ENCODE assay signal across 9 mouse cellular contexts in genomic region chr3:95053701-95054100, GRCm38 (mm10). TPM values are rescaled to one million over a fixed set of nuclear protein-coding genes. Genes with fewer than 3 reads are reported as not detected.
DNase-seq lines count a peak whose midpoint lies in the region; ATAC-seq and TF ChIP-seq lines count a peak whose summit lies in the region.
"Had no signal": no experiment of that assay in that cellular context is flagged by ENCODE, and none has a peak within 500 bp of the region (broad histone marks: within the 10 kb centered on the region; RNA-seq: fewer than 3 reads in every experiment).

No protein-coding gene starts in this region.

- no peak overlapping the region for H3K4me2 ChIP-seq in neural tube, embryonic 15.5 days
- H3K4me2 ChIP-seq in midbrain, postnatal 0 days (ENCODE audit: low read depth, low read length, poor library complexity, severe bottlenecking) = no peak overlapping the region

- 0 out of 2 replicates have a peak, but pooled peaks cover 4% of the 10 kb centered on the region for H3K4me1 ChIP-seq in neural tube, embryonic 15.5 days
- no peaks in the 10 kb centered on the region for H3K4me1 ChIP-seq in midbrain, postnatal 0 days (ENCODE audit: insufficient read depth, low read length)

- H3K4me3 ChIP-seq in neural tube, embryonic 15.5 days (replicated peaks) = no peak overlapping the region
- no peak overlapping the region for H3K4me3 ChIP-seq in midbrain, postnatal 0 days (ENCODE audit: low read depth, low read length)
- H3K4me3 ChIP-seq: stomach, embryonic 15.5 days had no signal

- H3K27me3 ChIP-seq in neural tube, embryonic 15.5 days (replicated peaks) = no peaks in the 10 kb centered on the region
- H3K27me3 ChIP-seq in midbrain, postnatal 0 days (ENCODE audit: insufficient read depth, low read length) = no peaks in the 10 kb centered on the region
- H3K27me3 ChIP-seq: stomach, embryonic 15.5 days had no signal

- H3K36me3 ChIP-seq in neural tube, embryonic 15.5 days = peaks cover 14% of the 10 kb centered on the region
- H3K36me3 ChIP-seq in midbrain, postnatal 0 days (ENCODE audit: insufficient read depth, low read length) = peaks cover 12% of the 10 kb centered on the region; the same call in 1 of the 2 replicates

- TF ChIP-seq CTCF in midbrain, postnatal 0 days (IDR thresholded peaks at IDR 0.05) = peak; percentile 78

- 42% methylated on average over 3 of the region's 3 CpGs for WGBS in neural tube, embryonic 15.5 days
- 45% methylated on average over 3 of the region's 3 CpGs for WGBS in midbrain, postnatal 0 days

- H3K9me3 ChIP-seq in neural tube, embryonic 15.5 days (replicated peaks) = no peaks in the 10 kb centered on the region
- no peaks in the 10 kb centered on the region for H3K9me3 ChIP-seq in midbrain, postnatal 0 days (ENCODE audit: low read length)
- H3K9me3 ChIP-seq: stomach, embryonic 15.5 days had no signal

- no peak overlapping the region for H3K27ac ChIP-seq in neural tube, embryonic 15.5 days (replicated peaks)
- no peak overlapping the region for H3K27ac ChIP-seq in midbrain, postnatal 0 days (ENCODE audit: low read depth, low read length)

- H3K9ac ChIP-seq in neural tube, embryonic 15.5 days (replicated peaks) = no peak overlapping the region
- H3K9ac ChIP-seq in midbrain, postnatal 0 days (replicated peaks; ENCODE audit: low read length, poor library complexity, severe bottlenecking) = no peak overlapping the region
- H3K9ac ChIP-seq: stomach, embryonic 15.5 days had no signal

- peak; percentile 31; the same call in 1 of the 2 replicates for ATAC-seq in cerebellum, adult (ENCODE audit: insufficient number of reproducible peaks, low FRiP score, low TSS enrichment)
- no peak for ATAC-seq in neural tube, embryonic 15.5 days (ENCODE audit: low FRiP score)
- ATAC-seq in common myeloid progenitor, adult 5-6 weeks (replicated peaks; ENCODE audit: low read depth, poor library complexity, severe bottlenecking) = peak; percentile 70
- ATAC-seq in inflammation-experienced regulatory T-cells, adult 6 months = peak; percentile 75
- ATAC-seq in midbrain, postnatal 0 days (ENCODE audit: low FRiP score) = no peak

- DNase-seq in cerebellum, adult 11-12 months = no peak
- DNase-seq in neural tube, embryonic 10.5 days (ENCODE audit: extremely low spot score, low spot score) = peak; percentile 25
- DNase-seq in midbrain, postnatal 0 days (ENCODE audit: low spot score) = peak; percentile 70
- DNase-seq in right cerebral cortex, postnatal 10 days (ENCODE audit: low spot score in 2 of 2) = no peak

RNA-seq across cellular contexts. Expression of gene Psmd4, which starts 11.3 kb away (rescaled TPM):
- polyA plus RNA-seq in neural tube, embryonic 15.5 days (2015; fragmentation: Nextera tagmentation; extraction: Ambion mirVana) = 264 and 266 TPM in 2 replicates
- total RNA-seq in common myeloid progenitor, adult 5-6 weeks (2017) = 210 and 232 TPM in 2 replicates
- 100 to 1,000 TPM; 175 to 191 (median 181) TPM for polyA plus RNA-seq in inflammation-experienced regulatory T-cells, adult 6 months (2017; shearing (Covaris generic))
- total RNA-seq in midbrain, postnatal 0 days (2014; rRNA removed) = 179 and 200 TPM in 2 replicates
- 262 and 267 TPM in 2 replicates for polyA plus RNA-seq in midbrain, postnatal 0 days (2015; fragmentation: Nextera tagmentation; extraction: Ambion mirVana)

RNA-seq across cellular contexts. Expression of gene Zfp687, which starts 38.5 kb away (rescaled TPM):
- polyA plus RNA-seq in neural tube, embryonic 15.5 days (2015; fragmentation: Nextera tagmentation; extraction: Ambion mirVana) = 16.6 and 17.7 TPM in 2 replicates
- 18.2 and 20.6 TPM in 2 replicates for total RNA-seq in common myeloid progenitor, adult 5-6 weeks (2017)
- polyA plus RNA-seq in inflammation-experienced regulatory T-cells, adult 6 months (2017; shearing (Covaris generic)) = 10 to 100 TPM; 12.2 to 16.5 (median 12.4) TPM
- total RNA-seq in midbrain, postnatal 0 days (2014; rRNA removed) = 25.7 and 30.0 TPM in 2 replicates
- 13.3 and 15.6 TPM in 2 replicates for polyA plus RNA-seq in midbrain, postnatal 0 days (2015; fragmentation: Nextera tagmentation; extraction: Ambion mirVana)

RNA-seq across cellular contexts. Expression of gene Pip5k1a, which starts 53.0 kb away (rescaled TPM):
- polyA plus RNA-seq in neural tube, embryonic 15.5 days (2015; fragmentation: Nextera tagmentation; extraction: Ambion mirVana) = 15.5 and 16.5 TPM in 2 replicates
- 13.3 and 19.2 TPM in 2 replicates for total RNA-seq in common myeloid progenitor, adult 5-6 weeks (2017)
- polyA plus RNA-seq in inflammation-experienced regulatory T-cells, adult 6 months (2017; shearing (Covaris generic)) = 10 to 100 TPM; 16.7 to 22.4 (median 17.6) TPM
- total RNA-seq in midbrain, postnatal 0 days (2014; rRNA removed) = 20.1 and 21.6 TPM in 2 replicates
- 12.9 and 13.3 TPM in 2 replicates for polyA plus RNA-seq in midbrain, postnatal 0 days (2015; fragmentation: Nextera tagmentation; extraction: Ambion mirVana)

RNA-seq across cellular contexts. Expression of gene Vps72, which starts 57.1 kb away (rescaled TPM):
- 142 and 151 TPM in 2 replicates for polyA plus RNA-seq in neural tube, embryonic 15.5 days (2015; fragmentation: Nextera tagmentation; extraction: Ambion mirVana)
- 82.0 and 161 TPM in 2 replicates for total RNA-seq in common myeloid progenitor, adult 5-6 weeks (2017)
- polyA plus RNA-seq in inflammation-experienced regulatory T-cells, adult 6 months (2017; shearing (Covaris generic)) = 10 to 100 TPM; 64.0 to 70.0 (median 66.7) TPM
- total RNA-seq in midbrain, postnatal 0 days (2014; rRNA removed) = 69.6 and 84.7 TPM in 2 replicates
- polyA plus RNA-seq in midbrain, postnatal 0 days (2015; fragmentation: Nextera tagmentation; extraction: Ambion mirVana) = 131 and 136 TPM in 2 replicates

Comparison
In these comparisons a context has a peak if more than half of its experiments do, and no peak if none do; other contexts are left out.
1. ATAC-seq: peak in cerebellum, adult (single experiment), common myeloid progenitor, adult 5-6 weeks (single experiment) and inflammation-experienced regulatory T-cells, adult 6 months (single experiment); none in neural tube, embryonic 15.5 days (single experiment) and midbrain, postnatal 0 days (single experiment).
2. DNase-seq: peak in neural tube, embryonic 10.5 days (single experiment) and midbrain, postnatal 0 days (single experiment); none in cerebellum, adult 11-12 months (single experiment) and right cerebral cortex, postnatal 10 days (0 of 2).